8 mouse cellular contexts compared by ENCODE assay signal in the genomic region with DNA sequence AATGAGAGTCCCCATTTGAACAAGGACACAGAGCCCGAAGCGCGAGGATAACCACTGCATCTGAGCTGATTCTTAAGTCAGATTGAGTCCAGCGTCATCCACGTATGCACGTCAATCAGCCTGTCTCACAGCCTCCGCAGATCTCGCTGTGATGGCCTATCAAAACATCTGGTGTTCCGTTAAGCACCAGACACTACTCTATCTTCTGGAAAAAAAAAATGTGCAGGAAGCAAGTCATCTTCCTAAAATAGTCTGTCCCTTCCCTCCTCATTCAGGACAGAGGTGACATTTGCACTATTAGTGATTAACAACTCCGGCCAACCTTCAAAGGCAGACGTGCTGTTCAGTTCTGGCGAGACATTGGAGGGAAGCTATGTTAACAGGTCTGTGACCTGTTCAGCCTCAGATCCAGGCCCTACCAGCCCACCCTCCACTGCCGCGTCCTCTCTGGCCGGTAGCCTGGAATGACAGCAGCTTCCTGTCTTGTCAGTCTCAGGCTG.
A peak's percentile ranks its signal among the peaks of the same experiment; 100 is the strongest.
DNase-seq lines count a peak whose midpoint lies in the region; TF ChIP-seq lines count a peak whose summit lies in the region.

No protein-coding gene starts in this region.

- no peak for TF ChIP-seq CTCF in lung, adult 2 months (IDR thresholded peaks at IDR 0.05; ENCODE audit: insufficient read depth, low read length)

- peaks cover 40% of the 10 kb centered on the region for H3K4me1 ChIP-seq in lung, adult 2 months (ENCODE audit: control insufficient read depth, insufficient read depth, low read length)

- 41% methylated on average over 15 of the region's 15 CpGs for WGBS in lung, adult 2 months

- TF ChIP-seq POLR2A in lung, adult 2 months (IDR thresholded peaks at IDR 0.05; ENCODE audit: borderline replicate concordance, extremely low read depth, low read depth, low read length) = no peak

- peak; percentile 60 to 68 for DNase-seq in lung, adult 18-20 months
- no peak for DNase-seq in lung, adult 2 months
- DNase-seq in heart, adult 9 months (ENCODE audit: low spot score in 2 of 2) = peak; percentile 72 to 84
- DNase-seq in kidney, postnatal 10 days = peak; percentile 74
- DNase-seq in naive thymus-derived CD4-positive, alpha-beta T cell, adult 2 months (ENCODE audit: low read depth) = peak; percentile 50
- no peak for DNase-seq in embryo, embryonic 10 days (ENCODE audit: low spot score)
- no peak for DNase-seq in yolk sac, embryonic 10.5 days (ENCODE audit: low spot score)
- DNase-seq in layer of hippocampus, postnatal 10 days (ENCODE audit: low spot score in 2 of 2) = no peak

- H3K4me3 ChIP-seq in lung, adult 2 months (replicated peaks; ENCODE audit: extremely low read depth, low read depth, low read length) = no peak overlapping the region

Comparison
In these comparisons a context has a peak if more than half of its experiments do, and no peak if none do; other contexts are left out.
1. DNase-seq: peak in lung, adult 18-20 months (2 of 2), heart, adult 9 months (2 of 2), kidney, postnatal 10 days (single experiment) and naive thymus-derived CD4-positive, alpha-beta T cell, adult 2 months (single experiment); none in lung, adult 2 months (single experiment), embryo, embryonic 10 days (single experiment), yolk sac, embryonic 10.5 days (single experiment) and layer of hippocampus, postnatal 10 days (0 of 2).